Mouse (Mus musculus): ENCODE data around the gene Sars.

Sars gene

DNA sequence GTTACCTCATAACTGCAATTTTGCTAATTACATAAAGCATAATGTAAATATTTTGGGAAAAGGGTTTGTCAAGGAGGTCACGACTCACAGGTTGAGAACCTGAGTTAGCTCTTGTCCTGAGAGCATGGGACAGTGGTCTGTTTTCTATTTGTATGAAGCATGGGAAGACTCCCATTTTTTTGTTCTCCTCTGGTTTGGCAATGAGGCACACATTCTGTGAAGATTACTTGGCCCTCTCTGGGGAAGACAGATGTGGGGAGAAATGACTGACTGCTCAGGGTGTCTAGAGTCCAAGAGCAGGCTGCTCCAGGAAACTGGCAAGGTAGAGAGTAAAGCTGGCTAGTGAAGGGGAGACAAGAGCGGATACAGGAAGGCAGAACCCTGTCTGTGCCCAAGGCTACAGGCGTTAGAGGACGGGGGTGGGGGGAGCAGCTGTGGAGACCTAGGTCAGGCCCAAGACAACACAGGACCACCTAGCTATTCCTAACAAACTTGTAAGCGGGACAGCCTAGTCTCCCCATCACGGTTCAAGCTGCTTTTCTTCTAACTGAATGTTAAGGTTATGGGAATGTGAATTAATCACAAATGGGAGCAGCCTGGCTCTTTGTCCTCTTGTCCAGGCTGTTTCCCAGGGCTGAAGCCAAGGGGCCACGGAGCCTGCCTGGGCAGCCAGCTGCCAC lies 19.9 kb downstream of the Sars start:
- no peak for DNase-seq (ENCODE audit: low spot score in 2 of 2)

DNA sequence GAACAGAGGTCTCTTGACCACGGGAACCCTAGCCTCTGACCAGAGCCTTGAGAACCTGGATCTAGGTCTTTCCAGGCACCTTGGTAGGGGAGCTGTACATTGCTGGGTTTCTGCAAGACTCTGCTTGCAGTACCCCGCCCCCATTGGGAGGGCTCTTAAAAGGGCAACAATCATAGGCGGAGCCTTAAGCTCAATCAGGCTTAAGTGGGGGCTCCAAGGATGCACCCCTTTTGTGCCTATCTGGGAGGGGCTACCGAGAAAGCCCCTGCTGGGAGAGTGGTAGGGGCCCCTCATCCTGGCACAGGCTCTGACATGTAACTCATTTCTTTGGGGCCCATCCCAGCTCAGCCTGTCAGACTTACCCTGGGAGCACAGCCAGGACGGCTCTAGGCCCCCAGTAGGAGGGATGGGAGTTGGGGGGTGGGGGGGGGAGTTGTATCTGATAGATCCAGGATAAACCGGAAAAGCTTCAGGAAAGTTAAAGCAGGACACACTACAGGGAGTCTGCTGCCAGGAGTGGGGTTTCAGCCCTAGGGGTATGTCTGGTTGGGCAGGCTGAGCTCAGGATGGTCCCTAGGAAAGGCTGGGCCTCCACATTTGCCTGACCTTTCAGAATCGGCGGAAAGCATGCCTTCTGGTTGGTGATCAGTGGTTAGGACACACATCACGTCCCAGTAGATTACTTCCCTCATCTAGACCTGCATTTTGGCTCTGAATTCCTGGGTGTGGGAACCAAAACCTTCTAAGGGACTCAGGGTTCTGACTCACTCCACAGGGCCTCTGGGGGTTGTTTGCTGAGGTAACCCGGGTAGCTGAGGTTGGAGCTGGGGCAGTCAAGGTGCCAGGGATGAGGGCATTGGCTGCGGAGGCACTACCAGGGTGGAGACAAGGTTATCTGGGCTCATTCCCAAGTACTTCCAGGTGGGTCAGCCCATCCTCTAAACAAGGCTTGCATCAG lies 20.9 kb downstream of the Sars start:
- peak in 1 of 2 experiments; percentile 62 for DNase-seq (ENCODE audit: low spot score in 2 of 2)

DNA sequence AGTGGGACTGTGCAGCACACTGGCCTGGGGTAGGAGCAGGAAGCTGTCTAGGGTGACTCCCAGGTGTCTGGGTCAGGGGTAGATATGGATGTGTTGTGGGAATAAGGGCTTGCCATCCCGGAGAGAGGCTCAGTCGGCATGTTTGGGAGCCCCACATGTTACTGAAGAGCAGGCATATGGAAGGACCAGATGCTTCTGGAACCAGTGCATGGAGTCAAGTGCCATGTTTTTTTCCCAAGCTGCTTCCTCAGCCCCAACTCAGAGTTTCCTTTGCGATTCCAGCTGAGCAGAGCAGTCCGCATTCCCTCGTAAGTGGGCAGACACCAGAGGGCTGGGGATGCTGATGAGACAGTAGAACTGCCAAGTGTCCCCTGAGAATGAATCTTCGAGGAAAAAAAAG lies 22.0 kb downstream of the Sars start:
- DNase-seq (ENCODE audit: low spot score in 2 of 2): peak in 1 of 2 experiments; percentile 51

DNA sequence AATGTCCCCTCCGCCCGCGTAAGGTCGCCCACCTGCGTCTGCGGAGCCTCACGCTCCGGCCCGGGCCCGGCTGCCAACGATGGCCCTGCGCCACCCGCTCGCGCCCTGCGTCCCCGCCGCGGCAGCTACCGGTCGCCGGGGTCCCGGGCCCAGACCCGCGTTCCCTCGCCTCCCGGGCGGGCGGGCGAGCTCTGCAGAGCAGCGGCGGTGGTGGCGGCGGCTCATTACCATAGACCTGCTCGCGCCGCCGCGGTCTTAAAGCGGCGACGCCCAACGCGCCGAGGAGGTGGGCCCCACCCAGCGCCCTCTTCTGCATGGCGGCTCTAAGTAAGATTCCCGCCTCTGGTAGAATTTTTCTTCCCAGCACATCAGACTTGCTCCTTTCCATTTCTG lies 29.2 kb downstream of the Sars start:
- peak in 1 of 2 experiments; percentile 80 for DNase-seq (ENCODE audit: low spot score in 2 of 2)

DNA sequence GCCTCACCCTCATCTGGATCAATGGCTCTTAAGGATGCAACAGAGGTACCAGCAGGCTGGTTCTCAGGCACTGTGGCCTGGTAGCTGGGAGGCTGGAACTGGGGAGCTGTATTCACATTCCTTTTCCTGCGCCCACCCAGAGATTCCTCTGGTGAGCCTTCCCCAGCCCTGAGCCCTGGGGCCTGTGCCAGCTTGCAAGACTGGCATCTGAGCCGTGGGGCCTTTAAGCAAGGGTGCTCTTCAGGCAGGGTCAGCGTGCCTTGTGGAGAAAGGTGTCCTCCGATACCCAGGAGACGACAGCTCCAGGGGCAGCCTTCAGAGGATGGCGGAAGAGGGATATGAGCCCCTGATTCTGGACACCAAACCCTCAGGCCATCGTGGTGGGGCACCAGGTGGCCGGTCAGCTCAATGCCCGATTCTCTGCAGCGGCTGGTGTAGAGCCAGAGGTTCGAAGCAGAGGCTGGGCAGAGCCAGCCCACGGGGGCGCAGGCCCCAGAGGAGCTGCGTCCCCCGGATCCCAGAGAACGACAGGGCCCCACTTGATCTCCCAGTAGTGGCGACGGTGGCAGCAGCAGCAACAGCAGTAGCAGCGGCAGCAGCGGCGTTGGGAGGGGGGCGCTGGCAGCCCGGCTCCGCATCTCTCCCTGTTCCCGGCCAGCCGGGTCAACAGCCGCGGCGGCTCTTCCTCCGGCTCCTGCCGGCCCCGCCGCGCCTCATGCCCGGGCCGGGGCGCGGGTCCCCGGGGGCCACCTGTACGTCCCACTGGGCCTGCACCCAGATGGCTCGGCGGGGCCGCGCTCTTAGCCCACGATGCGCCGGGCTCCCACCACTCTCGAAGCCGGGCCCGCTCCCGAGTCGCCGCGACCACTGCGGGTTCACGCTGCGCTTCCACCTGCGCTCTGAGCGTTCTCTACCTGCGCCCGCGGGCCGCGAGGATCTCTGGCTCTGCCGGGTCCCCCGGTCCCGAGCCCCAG lies 29.9 kb downstream of the Sars start, which contains the start of gene Celsr2:
Gene Celsr2 (minus strand): TSS at position 696 of the 974 bp plus-strand sequence.
- DNase-seq (ENCODE audit: low spot score in 2 of 2): no peak

DNA sequence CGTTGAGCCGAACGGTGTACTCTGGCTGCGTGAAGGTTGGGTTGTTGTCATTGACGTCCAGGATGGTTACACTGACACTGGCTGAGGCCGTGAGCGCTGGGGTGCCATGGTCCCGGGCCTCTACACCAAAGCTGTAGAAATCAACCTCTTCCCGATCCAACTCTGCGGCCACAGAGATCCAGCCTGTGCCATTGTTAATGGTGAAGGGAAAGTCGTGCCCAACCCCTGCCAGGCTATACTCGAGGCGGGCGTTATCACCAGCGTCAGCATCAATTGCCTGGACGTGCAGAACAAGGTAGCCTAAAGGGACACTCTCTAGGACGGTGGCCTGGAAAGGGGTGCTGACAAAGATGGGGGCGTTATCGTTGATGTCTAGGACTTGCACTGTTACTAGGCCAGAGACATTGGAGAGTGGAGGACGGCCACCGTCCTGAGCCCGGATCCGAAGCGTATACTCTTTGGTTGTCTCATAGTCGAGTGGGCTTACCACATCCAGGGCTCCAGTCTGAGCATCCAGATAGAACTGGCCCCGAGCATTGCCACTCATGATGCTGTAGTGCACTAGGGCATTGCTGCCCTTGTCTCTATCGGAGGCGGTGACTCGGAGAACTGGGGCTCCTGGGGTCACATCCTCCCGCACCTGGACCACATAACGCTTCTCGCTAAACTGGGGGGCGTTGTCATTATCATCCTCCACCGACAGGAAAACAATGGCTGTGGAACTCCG lies 31.2 kb downstream of the Sars start:
- DNase-seq (ENCODE audit: low spot score in 2 of 2): no peak

DNA sequence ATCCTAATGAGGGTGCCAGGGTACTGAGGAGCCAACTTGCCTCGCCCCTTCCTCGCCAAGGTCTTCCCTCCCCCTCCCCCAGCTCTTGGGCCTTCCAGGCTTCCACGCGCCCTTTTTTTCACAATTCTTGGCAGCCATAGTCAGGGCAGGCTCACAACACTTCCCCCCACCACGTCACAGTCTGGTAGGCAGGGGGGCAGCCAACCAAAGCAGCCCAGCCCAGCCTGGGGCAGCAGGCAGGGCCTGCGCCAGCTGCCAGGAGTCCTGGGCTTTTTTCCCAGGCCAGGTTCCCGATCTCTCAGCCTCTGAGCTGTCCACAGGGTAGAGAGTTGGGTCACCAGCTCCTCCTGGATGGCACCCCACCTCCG lies 33.3 kb downstream of the Sars start:
- no peak for DNase-seq (ENCODE audit: low spot score in 2 of 2)

DNA sequence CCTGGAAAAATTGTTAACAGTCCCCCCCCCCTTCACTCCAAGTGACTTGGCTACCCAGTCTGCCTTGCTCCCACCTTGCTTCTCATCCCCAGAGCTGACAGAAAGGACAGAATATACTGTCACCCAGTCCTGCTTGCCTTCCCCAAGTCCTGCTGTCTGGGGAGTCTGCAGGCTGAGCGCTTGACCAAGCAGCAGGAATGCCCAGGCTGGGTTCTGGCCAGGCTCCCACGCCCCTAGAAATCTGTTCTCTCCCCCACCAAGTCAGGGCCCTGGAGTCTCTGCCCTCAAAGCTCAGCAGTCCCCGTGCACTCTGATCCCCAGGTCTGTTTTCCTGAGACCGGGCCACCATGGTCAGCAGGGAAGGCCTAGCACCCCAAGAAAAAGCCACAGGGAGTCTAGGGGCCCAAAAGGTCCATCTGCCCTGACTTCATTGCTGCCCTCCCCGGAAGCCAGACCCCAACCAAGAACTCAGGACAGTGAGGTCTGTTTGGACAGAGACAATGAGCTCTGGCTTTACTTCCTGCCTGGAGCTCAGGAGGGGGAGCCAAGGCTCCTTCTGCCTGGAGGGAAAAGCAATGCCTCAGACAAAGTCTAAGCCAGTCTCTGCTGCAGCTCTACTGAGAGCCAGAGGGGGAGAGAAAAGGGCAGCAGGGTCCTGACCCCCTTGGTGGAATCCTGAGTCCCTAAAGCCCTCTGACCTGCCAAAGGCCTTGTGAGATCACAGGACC lies 33.8 kb downstream of the Sars start:
- no peak for DNase-seq (ENCODE audit: low spot score in 2 of 2)

DNA sequence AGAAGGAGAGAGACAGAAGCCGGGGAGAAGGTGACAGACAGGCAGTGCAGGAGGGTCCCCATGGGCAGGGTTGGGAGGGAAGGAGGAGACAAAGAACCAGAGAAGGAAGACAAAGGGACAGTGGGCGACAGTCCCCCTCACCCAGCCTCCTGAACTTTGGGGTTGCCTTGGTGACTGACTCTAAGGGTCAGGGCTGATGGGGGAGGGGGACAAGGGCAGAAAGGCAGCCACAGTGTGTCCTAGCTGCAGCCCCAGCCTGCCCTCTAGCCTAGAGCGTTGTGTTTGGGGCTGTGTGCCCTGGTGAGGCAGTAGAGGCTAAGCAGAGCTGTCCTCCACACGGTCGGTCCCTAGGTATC lies 34.7 kb downstream of the Sars start:
- DNase-seq (ENCODE audit: low spot score in 2 of 2): no peak

DNA sequence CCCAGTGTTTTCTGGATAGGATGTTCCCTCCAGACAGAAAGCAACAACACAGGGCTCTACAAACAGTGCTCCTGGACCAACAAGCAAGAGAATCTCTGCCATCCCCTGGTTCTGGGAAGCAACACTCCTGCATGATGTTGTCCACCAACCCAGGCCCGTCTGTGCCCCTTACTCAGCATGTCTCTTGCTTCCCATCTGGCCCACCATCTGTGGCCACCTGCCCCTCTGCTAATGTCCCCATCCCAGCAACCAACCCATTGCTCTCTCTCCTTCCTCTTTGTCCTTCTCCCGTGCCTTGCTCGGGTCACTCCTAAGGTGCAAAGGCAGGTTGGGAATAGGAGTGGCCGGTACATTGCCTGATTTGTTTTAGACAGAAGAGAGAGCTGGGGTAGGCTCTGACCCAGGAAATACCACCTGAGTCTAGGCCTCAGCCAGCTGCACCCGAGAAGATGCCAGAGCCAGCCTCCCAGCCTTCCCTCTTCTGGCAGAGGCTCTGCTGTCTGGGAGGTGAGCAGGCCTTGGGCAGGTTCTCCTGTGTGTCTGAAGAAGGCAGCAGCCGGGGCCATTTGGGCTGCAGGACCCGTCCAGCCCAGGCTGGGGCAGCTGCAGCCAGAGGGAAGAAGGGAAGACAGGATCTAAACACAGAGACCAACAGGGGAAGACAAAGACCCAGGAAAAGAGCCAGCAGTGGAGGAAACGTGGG lies 35.2 kb downstream of the Sars start:
- no peak for DNase-seq (ENCODE audit: low spot score in 2 of 2)

DNA sequence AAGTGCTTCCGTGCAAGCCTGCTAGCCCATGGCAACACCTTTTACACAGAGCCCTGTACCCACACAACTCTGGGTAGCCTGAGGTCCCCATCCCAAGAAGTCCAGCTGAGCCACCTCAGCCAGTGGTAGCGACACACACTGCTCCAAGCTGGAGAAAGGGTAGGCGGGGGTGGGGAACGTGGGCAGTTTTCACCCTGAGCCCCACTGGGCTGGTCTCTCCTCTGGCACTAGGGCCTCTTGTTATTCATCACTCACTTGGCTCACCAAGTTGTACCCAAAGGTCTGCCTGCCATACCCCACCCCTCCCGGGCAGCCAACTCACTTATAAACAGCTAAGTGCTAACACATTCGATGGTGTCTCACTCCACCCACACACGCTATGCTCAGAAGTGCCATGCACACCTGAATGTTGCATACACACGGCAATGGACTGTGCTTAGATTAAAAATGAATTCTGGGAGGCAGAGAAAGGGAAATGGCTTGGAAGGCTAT lies 36.4 kb downstream of the Sars start:
- DNase-seq (ENCODE audit: low spot score in 2 of 2): no peak

DNA sequence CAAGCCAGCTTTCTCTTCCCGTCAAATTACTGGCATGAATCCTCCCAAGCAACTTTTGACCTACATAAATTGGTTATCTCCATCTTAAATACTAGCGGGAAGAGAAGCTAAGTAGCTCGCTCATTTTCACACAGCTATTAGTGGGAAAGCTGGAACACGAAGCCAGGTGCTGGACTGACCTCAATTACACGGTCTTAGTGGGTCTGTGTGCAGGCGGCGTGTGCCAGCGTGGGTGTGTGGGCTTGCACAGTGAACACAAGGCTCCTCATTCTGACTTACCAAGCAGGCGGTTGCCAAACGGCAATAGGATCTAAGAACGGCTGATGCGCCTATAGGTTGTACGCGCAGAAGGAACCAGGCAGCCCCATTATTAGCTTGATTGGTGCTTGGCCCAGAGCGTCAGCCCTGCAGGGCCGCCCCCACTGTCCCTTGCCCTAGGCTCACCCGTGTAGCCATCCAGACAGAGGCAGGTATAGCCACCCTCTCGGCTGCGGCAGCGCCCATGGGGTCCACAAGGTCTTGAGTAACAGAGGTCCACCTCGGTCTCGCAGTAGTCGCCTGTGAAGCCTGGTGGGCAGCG lies 38.6 kb downstream of the Sars start:
- DNase-seq (ENCODE audit: low spot score in 2 of 2): peak in 1 of 2 experiments; percentile 68

DNA sequence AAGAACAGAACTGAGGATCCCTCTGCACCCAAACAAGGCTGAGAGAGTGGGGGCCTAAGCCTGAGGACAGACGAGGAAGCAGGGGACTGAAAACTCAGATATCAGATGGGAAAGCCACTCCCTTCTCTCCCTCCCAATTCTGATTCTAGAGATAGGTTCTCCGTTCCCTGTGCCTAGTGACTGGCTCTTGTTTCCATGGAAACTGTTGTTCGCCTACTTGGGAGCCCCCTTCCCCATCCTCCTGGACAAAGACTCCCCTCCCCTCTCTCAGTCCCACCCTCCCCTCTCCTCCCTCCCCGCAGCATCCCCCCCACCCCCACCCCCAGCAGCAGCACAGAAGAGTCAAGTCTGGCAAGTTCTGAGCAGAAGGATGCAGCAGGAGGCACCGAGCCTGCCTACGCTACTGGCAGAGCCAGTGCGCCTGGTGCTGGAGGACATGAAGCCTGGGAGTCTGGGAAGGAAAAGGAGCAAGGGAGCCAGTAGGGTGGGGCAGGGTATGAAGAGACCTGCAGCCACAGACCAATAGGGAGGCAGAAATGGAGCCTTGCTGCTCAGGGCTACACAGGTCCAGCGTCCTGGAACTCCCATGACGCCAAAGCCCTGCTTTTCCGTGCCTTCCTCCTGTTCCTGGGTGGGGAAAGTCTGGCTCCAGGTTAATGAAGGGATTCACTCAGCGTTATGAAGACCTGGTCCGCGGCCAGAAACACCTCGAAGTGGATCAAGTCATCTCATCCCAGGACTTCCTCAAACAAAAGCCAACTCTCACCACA lies 39.3 kb downstream of the Sars start:
- DNase-seq (ENCODE audit: low spot score in 2 of 2): peak in 1 of 2 experiments; percentile 79

DNA sequence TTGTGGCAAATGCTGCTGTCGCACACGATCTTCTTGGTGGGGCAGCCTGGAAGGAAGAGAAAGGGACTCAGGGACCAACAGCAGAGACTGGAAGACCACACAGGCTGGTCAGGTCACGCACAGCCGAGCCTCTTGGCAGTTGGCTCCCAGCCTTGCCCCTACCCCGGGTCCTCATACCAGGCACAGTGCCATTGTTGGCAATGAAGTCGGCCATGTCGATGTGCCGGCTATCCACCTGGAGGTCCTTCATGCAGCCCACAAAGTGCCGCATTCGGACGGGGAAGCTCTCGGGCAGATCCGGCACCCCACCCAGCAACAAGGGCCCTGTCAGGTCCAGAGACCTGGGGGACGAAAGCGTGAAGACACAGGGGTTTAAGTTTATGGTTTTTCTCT lies 42.5 kb downstream of the Sars start:
- no peak for DNase-seq (ENCODE audit: low spot score in 2 of 2)

DNA sequence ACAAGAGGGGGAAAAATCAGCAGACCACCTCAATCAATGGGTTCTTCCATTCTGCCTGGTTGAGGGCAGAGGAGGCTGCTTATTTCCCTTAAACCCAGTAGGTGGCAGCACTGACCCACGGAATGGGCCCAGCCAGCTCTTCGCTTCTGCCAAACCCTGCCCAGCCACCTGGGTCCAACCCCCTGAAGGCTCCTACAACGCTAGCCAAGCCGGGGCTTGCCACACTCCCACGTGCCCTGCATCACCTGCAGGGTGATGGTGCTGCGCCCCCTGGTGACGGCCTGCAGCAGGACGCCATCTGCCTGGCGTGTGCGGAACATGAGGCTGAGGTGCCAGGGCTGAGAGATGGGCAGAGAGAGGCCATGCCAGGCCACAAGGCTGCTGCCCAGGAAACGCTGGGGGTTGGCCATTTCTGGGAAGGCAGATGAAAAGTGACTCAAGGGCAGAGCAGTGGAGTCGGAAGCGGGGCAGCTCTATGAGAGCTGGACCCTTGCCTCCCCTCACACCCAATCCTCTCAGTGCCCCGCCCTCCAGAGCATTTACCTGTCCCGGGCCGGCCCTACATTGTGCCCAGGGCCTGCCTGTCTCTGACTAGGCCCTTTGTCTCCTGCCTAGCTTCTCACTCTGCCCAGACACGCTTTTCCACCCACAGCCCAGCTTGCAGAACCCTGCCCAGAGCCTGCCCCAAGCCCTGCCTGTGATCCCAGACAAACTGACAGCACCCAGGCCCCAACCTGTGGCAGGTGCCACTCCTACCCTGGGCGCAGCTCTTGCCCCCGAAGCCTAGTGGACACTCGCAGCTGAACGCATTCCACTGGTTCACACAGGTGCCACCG lies 43.1 kb downstream of the Sars start:
- peak; percentile 73 to 87 for DNase-seq (ENCODE audit: low spot score in 2 of 2)

DNA sequence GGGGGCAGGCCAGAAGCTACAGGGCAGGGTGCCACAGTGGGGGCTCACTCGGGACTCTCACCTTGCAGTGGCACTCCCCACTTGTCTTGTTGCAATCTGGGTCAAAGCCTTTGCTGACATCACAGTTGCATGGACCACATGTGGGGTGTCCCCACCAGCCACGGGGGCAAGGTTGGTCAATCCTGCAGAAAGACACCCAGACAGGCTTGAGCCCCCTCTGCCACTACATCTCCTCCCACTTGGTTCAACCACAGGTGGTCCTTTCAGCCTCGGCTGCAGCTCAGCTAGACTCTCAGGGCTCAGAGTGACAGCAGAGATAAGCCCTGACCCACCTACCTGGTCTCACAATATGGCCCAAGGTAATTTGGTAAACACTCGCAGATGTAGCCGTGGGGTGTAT lies 44.6 kb downstream of the Sars start:
- DNase-seq (ENCODE audit: low spot score in 2 of 2): no peak

DNA sequence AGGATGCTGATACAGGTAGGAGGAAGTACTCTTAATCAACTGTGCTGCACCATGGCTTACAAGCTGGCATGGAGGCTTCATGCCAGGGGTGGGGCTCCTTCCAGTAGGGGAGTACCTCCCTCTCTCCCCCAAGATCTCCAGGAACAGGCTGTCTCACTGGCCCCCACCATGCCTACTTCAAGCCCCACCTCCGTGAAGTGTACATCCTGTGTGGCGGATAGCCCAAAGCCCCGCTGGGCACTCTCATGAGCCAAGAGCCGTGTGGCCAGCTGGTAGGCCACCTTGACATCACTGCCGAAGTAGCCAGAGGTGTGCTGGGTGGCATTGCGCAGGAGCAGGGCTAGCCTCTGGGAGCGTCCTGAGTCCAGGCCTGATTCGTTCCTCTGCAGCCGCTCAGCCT lies 46.7 kb downstream of the Sars start:
- no peak for DNase-seq (ENCODE audit: low spot score in 2 of 2)

DNA sequence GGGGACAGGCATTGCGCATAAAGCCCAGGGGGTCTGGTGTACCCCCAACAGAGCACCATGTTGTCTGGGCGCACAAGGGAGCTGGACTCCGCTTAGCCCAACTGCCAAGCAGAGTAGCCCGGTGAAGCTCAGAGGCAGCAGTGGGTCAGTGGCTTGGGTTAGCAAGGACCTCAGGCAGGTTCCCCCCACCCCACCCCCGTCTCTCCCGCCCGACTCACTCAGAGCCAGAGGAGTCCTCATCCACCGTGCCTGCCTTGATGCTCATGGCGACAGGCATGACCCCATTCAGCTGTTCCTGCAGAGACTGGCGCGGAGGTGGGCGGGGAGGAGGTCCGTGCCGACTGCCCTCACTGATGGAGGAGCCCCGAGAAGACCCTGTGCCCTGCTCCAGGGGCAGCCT lies 52.2 kb downstream of the Sars start:
- DNase-seq (ENCODE audit: low spot score in 2 of 2): no peak

Measured in left cerebral cortex, adult 9 months (tissue).